Mouse (Mus musculus) G1E (cell line): ENCODE results near the gene Rnf111. TPM values are rescaled to one million over a fixed set of nuclear protein-coding genes. Genes with fewer than 3 reads are reported as not detected.
"Not testable (repeated sequence)": the region's sequence is repeated elsewhere in the genome, so short reads cannot be mapped to it uniquely, and the experiment has no call there.

Experiments used
- ATAC-seq: 2 replicates; pipeline ENCODE4 v1.8.0; 2016; ENCODE audit warnings: mild to moderate bottlenecking; ENCODE audit not compliant: insufficient number of reproducible peaks, poor library complexity, low FRiP score, severe bottlenecking; ENCODE audit errors: extremely low read depth
- DNase-seq: peaks from one replicate; pipeline ENCODE4 v3.0.0; 2012; ENCODE audit warnings: low spot score
- H3K27me3 ChIP-seq: 2 replicates; pipeline ENCODE4 v1.6.1; 2012; ENCODE audit warnings: mild to moderate bottlenecking, low read length, inconsistent platforms; ENCODE audit not compliant: insufficient read depth
- H3K36me3 ChIP-seq: replicated peaks from 2 replicates; pipeline ENCODE3; 2012; ENCODE audit warnings: mild to moderate bottlenecking, inconsistent platforms
- H3K4me1 ChIP-seq: 2 replicates; pipeline ENCODE4 v1.6.1; 2012; ENCODE audit warnings: low read depth, low read length, inconsistent platforms, mixed read lengths; ENCODE audit not compliant: insufficient read depth
- H3K4me3 ChIP-seq: 2 replicates; pipeline ENCODE4 v1.5.1; 2012; ENCODE audit warnings: low read depth, mild to moderate bottlenecking, inconsistent platforms, low read length, moderate library complexity, mixed read lengths
- H3K9me3 ChIP-seq: replicated peaks from 2 replicates; pipeline ENCODE4 v1.6.1; 2012; ENCODE audit warnings: inconsistent platforms
- CTCF ChIP-seq: IDR thresholded peaks from 2 replicates; pipeline ENCODE4 v1.5.1; 2012; ENCODE audit warnings: low read depth, low read length, inconsistent platforms, mixed read lengths
- GATA1 ChIP-seq: IDR thresholded peaks from 2 replicates; pipeline ENCODE4 v1.6.1; 2012; ENCODE audit warnings: borderline replicate concordance, low read length, inconsistent platforms, mixed read lengths
- GATA2 ChIP-seq: IDR thresholded peaks from 2 replicates; pipeline ENCODE4 v1.6.1; 2012; ENCODE audit warnings: low read depth, low read length, inconsistent platforms, borderline replicate concordance
- POLR2AphosphoS5 ChIP-seq: IDR thresholded peaks from 2 replicates; pipeline ENCODE4 v1.6.1; 2012; ENCODE audit warnings: low read depth, low read length, inconsistent platforms; ENCODE audit not compliant: insufficient replicate concordance
- TAL1 ChIP-seq: conservative IDR thresholded peaks from 2 replicates; pipeline ENCODE4 v1.6.1; 2012; ENCODE audit warnings: low read depth, low read length, inconsistent platforms, mixed read lengths
- polyA plus RNA-seq: library from polyadenylated mRNA; stranded (reverse); fragments of >175 nt; gene quantifications from 2 replicates; pipeline ENCODE4 v1.2.3, GENCODE M21; 2012
- total RNA-seq, 2 experiments: library from RNA; stranded (forward) in 1 of 2; stranded (reverse) in 1 of 2; fragments of 200-1000 nt in 1 of 2; fragments of >200 nt in 1 of 2; fragmentation: Nextera tagmentation in 1 of 2; gene quantifications; 2 replicates each; pipeline ENCODE4 v1.2.3; 2014 to 2017

The Rnf111 gene
- 76.5 and 83.3 TPM in 2 replicates for total RNA-seq (2014; fragmentation: Nextera tagmentation)
- total RNA-seq (2017): 30.6 and 39.4 TPM in 2 replicates
- 7.2 and 7.3 TPM in 2 replicates for polyA plus RNA-seq

GRCm38 (mm10) chr9:70503626-70504041 lies at the start of gene Rnf111:
Gene Rnf111 (minus strand): TSS chr9:70503725.
- Histone ChIP-seq H3K9me3 (no peaks in the 10 kb centered on the region), H3K27me3 (no peaks in the 10 kb centered on the region; the same call in 1 of the 2 replicates), H3K4me1 (peaks cover 27% of the 10 kb centered on the region), H3K36me3 (peaks cover 17% of the 10 kb centered on the region), H3K4me3 (peak within 1 kb of the TSS; percentile 97)
- ATAC-seq (peak; percentile 82), DNase-seq (peak; percentile 77)
- TF ChIP-seq TAL1 (no peak), CTCF (no peak), POLR2AphosphoS5 (no peak), GATA1 (no peak), GATA2 (no peak)

GRCm38 (mm10) chr9:70552233-70552632 lies 48.7 kb upstream of the Rnf111 start:
- not testable (repeated sequence) for H3K4me1 ChIP-seq, H3K27me3 ChIP-seq, H3K9me3 ChIP-seq, H3K4me3 ChIP-seq, ATAC-seq, DNase-seq
- peaks cover 64% of the 10 kb centered on the region for H3K36me3 ChIP-seq

DNA sequence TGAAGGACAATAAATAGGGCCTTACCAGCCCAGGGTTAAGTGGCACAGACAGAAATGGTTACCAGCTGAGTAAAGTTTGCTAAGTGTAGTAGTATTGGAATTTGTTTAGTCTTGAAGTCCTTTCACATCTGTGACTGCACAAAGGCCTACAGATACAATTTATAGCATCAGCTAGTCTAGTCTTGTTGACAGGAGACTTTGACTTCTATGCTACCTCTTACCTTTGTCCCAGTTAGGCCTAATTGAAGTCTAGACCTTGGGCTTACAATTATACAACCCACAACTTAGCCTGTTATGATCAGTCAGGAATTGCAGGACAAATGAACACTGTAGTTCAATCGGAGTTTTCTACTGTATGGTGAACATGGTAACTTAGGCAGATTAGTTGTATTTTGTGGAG lies 48.0 kb upstream of the Rnf111 start:
- Histone ChIP-seq H3K9me3 (no peaks in the 10 kb centered on the region), H3K4me1 (peaks cover 5% of the 10 kb centered on the region; the same call in 1 of the 2 replicates), H3K4me3 (no peak overlapping the region), H3K27me3 (no peaks in the 10 kb centered on the region), H3K36me3 (peaks cover 67% of the 10 kb centered on the region)
- TF ChIP-seq TAL1 (no peak), GATA2 (no peak), CTCF (no peak), GATA1 (no peak)
- DNase-seq (no peak), ATAC-seq (no peak)

- Histone ChIP-seq H3K4me1 (peaks cover 10% of the 10 kb centered on the region; the same call in 1 of the 2 replicates), H3K27me3 (no peaks in the 10 kb centered on the region), H3K36me3 (peaks cover 52% of the 10 kb centered on the region), H3K4me3 (no peak overlapping the region), H3K9me3 (no peaks in the 10 kb centered on the region)
- TF ChIP-seq TAL1: no peak
- TF ChIP-seq GATA1: no peak
- no peak for TF ChIP-seq CTCF
- no peak for TF ChIP-seq POLR2AphosphoS5
- no peak for TF ChIP-seq GATA2
- ATAC-seq (no peak), DNase-seq (no peak)
Measured at GRCm38 (mm10) chr9:70548304-70548703, 44.8 kb upstream of the Rnf111 start.

DNA sequence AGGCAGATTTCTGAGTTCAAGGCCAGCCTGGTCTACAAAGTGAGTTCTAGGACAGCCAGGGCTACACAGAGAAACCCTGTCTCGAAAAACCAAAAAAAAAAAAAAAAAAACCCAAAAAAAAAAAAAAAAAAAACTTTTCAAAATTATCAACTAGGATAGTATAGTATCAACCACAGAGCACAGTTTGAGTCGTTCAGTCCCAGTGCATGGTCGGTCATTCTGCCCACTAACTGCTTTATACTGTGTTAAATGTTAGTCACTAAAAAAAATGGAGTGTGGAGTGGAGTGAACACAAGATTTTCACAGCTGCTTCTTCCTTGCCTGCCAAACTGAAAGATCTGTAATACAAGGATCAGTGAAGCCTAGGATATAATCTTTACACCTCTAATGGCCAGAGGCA lies 43.1 kb upstream of the Rnf111 start:
- peaks cover 38% of the 10 kb centered on the region for H3K36me3 ChIP-seq
- peaks cover 17% of the 10 kb centered on the region for H3K4me1 ChIP-seq
- not testable (repeated sequence) for ATAC-seq, H3K27me3 ChIP-seq, H3K4me3 ChIP-seq, DNase-seq, H3K9me3 ChIP-seq

- Histone ChIP-seq H3K36me3 (peaks cover 28% of the 10 kb centered on the region), H3K9me3 (no peaks in the 10 kb centered on the region), H3K4me3 (no peak overlapping the region), H3K27me3 (no peaks in the 10 kb centered on the region), H3K4me1 (peaks cover 21% of the 10 kb centered on the region)
- DNase-seq (no peak), ATAC-seq (no peak)
- TF ChIP-seq GATA2 (no peak), TAL1 (no peak), POLR2AphosphoS5 (no peak), GATA1 (no peak), CTCF (no peak)
Measured at GRCm38 (mm10) chr9:70544831-70545230, 41.3 kb upstream of the Rnf111 start.

DNA sequence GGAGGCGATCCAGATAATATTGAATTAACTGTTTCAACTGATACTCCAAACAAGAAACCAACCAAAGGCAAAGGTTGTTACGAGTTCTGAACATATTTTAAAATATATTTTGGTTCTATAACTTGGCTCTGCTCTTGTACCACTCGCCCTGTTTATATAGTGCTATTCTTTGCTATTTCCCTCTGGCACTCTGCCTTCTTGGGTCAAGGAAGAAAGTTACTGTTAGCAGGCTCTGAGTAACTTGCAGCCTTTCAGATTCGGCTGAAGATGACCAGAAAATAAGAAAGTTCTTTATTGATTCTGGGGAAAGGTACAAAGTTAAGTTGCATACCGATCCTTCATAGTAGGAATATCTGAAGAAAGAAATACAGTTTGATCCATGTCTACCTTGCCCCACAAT lies 40.5 kb upstream of the Rnf111 start:
- H3K4me1 ChIP-seq: peaks cover 21% of the 10 kb centered on the region
- H3K27me3 ChIP-seq: no peaks in the 10 kb centered on the region
- peak overlapping the region; percentile 99 for H3K4me3 ChIP-seq
- H3K9me3 ChIP-seq: no peaks in the 10 kb centered on the region
- TF ChIP-seq TAL1: no peak
- no peak for TF ChIP-seq GATA2
- no peak for TF ChIP-seq GATA1
- no peak for TF ChIP-seq CTCF
- TF ChIP-seq POLR2AphosphoS5: no peak
- H3K36me3 ChIP-seq: peaks cover 25% of the 10 kb centered on the region
- DNase-seq: no peak
- ATAC-seq: no peak
